Mouse (Mus musculus) right cerebral cortex, postnatal 4 days (tissue): Measurements from ENCODE around the gene Zfp365.

ENCODE experiments used
- DNase-seq: peaks from one replicate; pipeline ENCODE4 v3.0.0-alpha.2; 2022

Gene Zfp365

DNA sequence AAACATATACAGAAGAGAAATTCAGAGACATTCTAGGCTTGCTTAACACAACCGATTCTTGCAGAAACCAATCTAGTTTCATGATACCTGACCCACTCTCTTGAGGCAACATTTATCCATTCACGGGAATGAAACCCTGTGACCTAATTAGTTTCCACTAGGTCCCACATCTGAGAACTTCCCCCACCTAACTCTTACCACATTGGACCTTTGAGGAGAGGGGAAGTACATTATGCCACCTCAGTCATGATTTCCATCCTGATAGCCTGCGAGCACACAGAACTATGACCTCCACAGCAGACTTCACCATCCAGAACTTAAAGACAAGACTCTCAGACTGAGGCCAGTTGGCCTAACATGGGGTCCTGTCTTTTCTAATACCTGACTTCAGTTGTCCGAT, 71.7 kb downstream of the Zfp365 start:
- DNase-seq, result no peak

DNA sequence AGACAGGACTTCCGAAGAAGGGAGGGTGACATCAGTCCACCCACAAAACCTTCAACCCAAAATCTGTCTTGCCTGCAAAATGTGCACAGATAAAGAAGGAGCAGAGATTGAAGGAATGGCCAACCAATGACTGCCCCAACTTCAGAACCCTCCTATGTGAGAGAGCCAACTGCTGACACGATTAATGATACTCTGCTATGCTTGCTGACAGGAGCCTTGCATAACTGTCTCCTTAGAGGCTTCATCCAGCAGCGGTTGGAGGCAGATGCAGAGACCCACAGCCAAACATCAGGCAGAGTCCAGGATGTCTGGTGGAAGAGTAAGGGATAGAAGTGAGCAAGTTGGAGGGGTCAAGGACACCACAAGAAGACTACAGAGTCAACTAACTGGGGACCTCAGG, 73.3 kb downstream of the Zfp365 start:
- no peak for DNase-seq

DNA sequence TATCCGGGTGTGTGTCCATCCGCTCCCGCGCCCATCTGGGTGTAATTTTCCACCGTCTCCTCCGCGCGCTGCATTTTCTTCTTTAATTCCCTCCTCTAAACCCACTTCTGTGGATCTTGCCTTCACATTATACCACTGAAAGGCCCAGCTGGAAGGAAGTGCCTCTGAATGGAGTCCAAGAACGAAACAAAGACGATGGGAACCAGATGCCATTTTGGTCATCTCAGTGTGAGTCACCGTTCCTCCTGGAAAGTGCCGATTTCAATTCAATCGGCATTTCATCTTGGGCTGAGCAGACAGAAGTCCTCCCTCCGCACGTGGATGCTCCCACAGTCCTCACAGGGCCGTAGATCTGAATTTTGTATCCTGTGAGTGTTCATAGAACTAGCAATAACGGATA, 76.0 kb downstream of the Zfp365 start:
- no peak for DNase-seq
